ENCODE assay signal across 16 mouse cellular contexts in genomic region chr11:84972067-84972466, GRCm38 (mm10). TPM values are rescaled to one million over a fixed set of nuclear protein-coding genes. Genes with fewer than 3 reads are reported as not detected.
DNase-seq lines count a peak whose midpoint lies in the region; ATAC-seq lines count a peak whose summit lies in the region.
"Had no signal": no experiment of that assay in that cellular context is flagged by ENCODE, and none has a peak within 500 bp of the region (broad histone marks: within the 10 kb centered on the region; RNA-seq: fewer than 3 reads in every experiment).

No protein-coding gene starts in this region.

- peaks cover 19% of the 10 kb centered on the region for H3K4me1 ChIP-seq in heart, embryonic 12.5 days (replicated peaks)
- H3K4me1 ChIP-seq in heart, embryonic 10.5 days = peaks cover 40% of the 10 kb centered on the region
- peaks cover 14% of the 10 kb centered on the region for H3K4me1 ChIP-seq in midbrain, embryonic 11.5 days (ENCODE audit: control insufficient read depth, insufficient read depth, low read length)
- peaks cover 6% of the 10 kb centered on the region for H3K4me1 ChIP-seq in midbrain, embryonic 15.5 days
- H3K4me1 ChIP-seq in hindbrain, embryonic 14.5 days (replicated peaks; ENCODE audit: control insufficient read depth, insufficient read depth, low read length) = peaks cover 5% of the 10 kb centered on the region

- H3K9ac ChIP-seq in heart, embryonic 12.5 days = no peak overlapping the region
- no peak overlapping the region for H3K9ac ChIP-seq in midbrain, embryonic 11.5 days (ENCODE audit: low read length)
- no peak overlapping the region for H3K9ac ChIP-seq in midbrain, embryonic 15.5 days
- H3K9ac ChIP-seq in hindbrain, embryonic 14.5 days = no peak overlapping the region
- H3K9ac ChIP-seq: hindbrain, embryonic 15.5 days; liver, embryonic 14.5 days; midbrain, embryonic 13.5 days had no signal

- ATAC-seq in heart, embryonic 12.5 days (ENCODE audit: insufficient number of reproducible peaks, low FRiP score) = peak; percentile 29; the same call in 1 of the 2 replicates
- ATAC-seq in midbrain, embryonic 11.5 days (ENCODE audit: low FRiP score) = no peak
- ATAC-seq in midbrain, embryonic 15.5 days (replicated peaks) = no peak
- no peak for ATAC-seq in hindbrain, embryonic 14.5 days (ENCODE audit: low FRiP score)
- ATAC-seq: activated CD4-positive, CD25-positive, alpha-beta regulatory T cell, adult 4 months; midbrain, embryonic 13.5 days had no signal

- no peak overlapping the region for H3K27ac ChIP-seq in heart, embryonic 12.5 days (ENCODE audit: poor library complexity, severe bottlenecking)
- H3K27ac ChIP-seq in heart, embryonic 10.5 days = no peak overlapping the region
- no peak overlapping the region for H3K27ac ChIP-seq in midbrain, embryonic 11.5 days (ENCODE audit: low read depth, low read length)
- H3K27ac ChIP-seq in midbrain, embryonic 15.5 days = no peak overlapping the region
- H3K27ac ChIP-seq in hindbrain, embryonic 14.5 days = no peak overlapping the region
- H3K27ac ChIP-seq: hindbrain, embryonic 15.5 days; liver, embryonic 14.5 days; midbrain, embryonic 13.5 days had no signal

- WGBS in heart, embryonic 12.5 days = 50% methylated on average over 3 of the region's 3 CpGs
- WGBS in heart, embryonic 10.5 days = 61% methylated on average over 3 of the region's 3 CpGs
- 87% methylated on average over 3 of the region's 3 CpGs for WGBS in midbrain, embryonic 11.5 days
- WGBS in midbrain, embryonic 15.5 days = 80% methylated on average over 3 of the region's 3 CpGs
- WGBS in hindbrain, embryonic 14.5 days = 80% methylated on average over 3 of the region's 3 CpGs

- no peak overlapping the region for H3K4me3 ChIP-seq in heart, embryonic 12.5 days
- no peak overlapping the region for H3K4me3 ChIP-seq in heart, embryonic 10.5 days
- no peak overlapping the region for H3K4me3 ChIP-seq in midbrain, embryonic 11.5 days (ENCODE audit: low read depth, low read length)
- no peak overlapping the region for H3K4me3 ChIP-seq in midbrain, embryonic 15.5 days
- no peak overlapping the region for H3K4me3 ChIP-seq in hindbrain, embryonic 14.5 days (replicated peaks; ENCODE audit: low read length)
- H3K4me3 ChIP-seq: erythroblast, embryonic 14.5 days; hindbrain, embryonic 15.5 days; midbrain, embryonic 13.5 days had no signal

- no peak for DNase-seq in heart, embryonic 10.5 days (ENCODE audit: low spot score)
- DNase-seq in midbrain, embryonic 11.5 days (ENCODE audit: low spot score, missing footprints) = peak; percentile 76
- DNase-seq in cerebellum, adult 9-10 months = peak; percentile 57
- DNase-seq in lung, postnatal 4 days = peak; percentile 38 to 43
- no peak for DNase-seq in urinary bladder, postnatal 4 days (ENCODE audit: low spot score in 2 of 2)
- DNase-seq in hindbrain, embryonic 14.5 days (ENCODE audit: low spot score) = no peak
- DNase-seq: right cerebral cortex, postnatal 14 days; thymus, postnatal 25 days had no signal

- H3K4me2 ChIP-seq in heart, embryonic 12.5 days = no peak overlapping the region
- H3K4me2 ChIP-seq in midbrain, embryonic 11.5 days = no peak overlapping the region
- no peak overlapping the region for H3K4me2 ChIP-seq in midbrain, embryonic 15.5 days
- H3K4me2 ChIP-seq in hindbrain, embryonic 14.5 days (replicated peaks) = no peak overlapping the region
- H3K4me2 ChIP-seq: hindbrain, embryonic 15.5 days; midbrain, embryonic 13.5 days had no signal

- no peaks in the 10 kb centered on the region for H3K9me3 ChIP-seq in heart, embryonic 12.5 days (replicated peaks)
- no peaks in the 10 kb centered on the region for H3K9me3 ChIP-seq in heart, embryonic 10.5 days
- H3K9me3 ChIP-seq in midbrain, embryonic 11.5 days (ENCODE audit: control insufficient read depth, low read length) = no peaks in the 10 kb centered on the region
- no peaks in the 10 kb centered on the region for H3K9me3 ChIP-seq in midbrain, embryonic 15.5 days
- no peaks in the 10 kb centered on the region for H3K9me3 ChIP-seq in hindbrain, embryonic 14.5 days (ENCODE audit: control insufficient read depth, low read length)
- H3K9me3 ChIP-seq: hindbrain, embryonic 15.5 days; midbrain, embryonic 13.5 days had no signal

- H3K36me3 ChIP-seq in heart, embryonic 12.5 days = no peaks in the 10 kb centered on the region
- no peaks in the 10 kb centered on the region for H3K36me3 ChIP-seq in heart, embryonic 10.5 days
- no peaks in the 10 kb centered on the region for H3K36me3 ChIP-seq in midbrain, embryonic 11.5 days (ENCODE audit: control insufficient read depth, insufficient read depth, low read length)
- no peaks in the 10 kb centered on the region for H3K36me3 ChIP-seq in midbrain, embryonic 15.5 days (replicated peaks)
- no peaks in the 10 kb centered on the region for H3K36me3 ChIP-seq in hindbrain, embryonic 14.5 days (replicated peaks; ENCODE audit: control insufficient read depth, insufficient read depth)
- H3K36me3 ChIP-seq: hindbrain, embryonic 15.5 days; midbrain, embryonic 13.5 days had no signal

- no peaks in the 10 kb centered on the region for H3K27me3 ChIP-seq in heart, embryonic 12.5 days (replicated peaks)
- H3K27me3 ChIP-seq in heart, embryonic 10.5 days (ENCODE audit: insufficient read depth, poor library complexity, severe bottlenecking) = no peaks in the 10 kb centered on the region
- H3K27me3 ChIP-seq in midbrain, embryonic 11.5 days (ENCODE audit: control insufficient read depth, insufficient read depth, low read length) = no peaks in the 10 kb centered on the region
- no peaks in the 10 kb centered on the region for H3K27me3 ChIP-seq in midbrain, embryonic 15.5 days (replicated peaks)
- no peaks in the 10 kb centered on the region for H3K27me3 ChIP-seq in hindbrain, embryonic 14.5 days (ENCODE audit: control insufficient read depth, insufficient read depth, low read length)
- H3K27me3 ChIP-seq: hindbrain, embryonic 15.5 days; midbrain, embryonic 13.5 days had no signal

RNA-seq across cellular contexts. Expression of gene Car4, which starts 14.5 kb away (rescaled TPM):
- 4.3 and 4.8 TPM in 2 replicates for polyA plus RNA-seq in heart, embryonic 12.5 days (2016; fragmentation: Nextera tagmentation; extraction: Ambion mirVana)
- 24.1 and 38.2 TPM in 2 replicates for polyA plus RNA-seq in heart, embryonic 10.5 days (2016; fragmentation: Nextera tagmentation; extraction: Ambion mirVana)
- 5.5 and 6.6 TPM in 2 replicates for polyA plus RNA-seq in midbrain, embryonic 11.5 days (2014; fragmentation: Nextera tagmentation; extraction: Ambion mirVana)
- 5.3 and 6.0 TPM in 2 replicates for polyA plus RNA-seq in midbrain, embryonic 15.5 days (2015; fragmentation: Nextera tagmentation; extraction: Ambion mirVana)
- 4.6 and 5.0 TPM in 2 replicates for polyA plus RNA-seq in hindbrain, embryonic 14.5 days (2014; fragmentation: Nextera tagmentation; extraction: Ambion mirVana)
- polyA plus RNA-seq: activated CD4-positive, CD25-positive, alpha-beta regulatory T cell, adult 4 months; C2C12; erythroblast, embryonic 14.5 days had no signal

RNA-seq across cellular contexts. Expression of gene Znhit3, which starts 55.9 kb away (rescaled TPM):
- polyA plus RNA-seq in heart, embryonic 12.5 days (2016; fragmentation: Nextera tagmentation; extraction: Ambion mirVana) = 33.8 and 37.1 TPM in 2 replicates
- 55.1 and 78.2 TPM in 2 replicates for polyA plus RNA-seq in heart, embryonic 10.5 days (2016; fragmentation: Nextera tagmentation; extraction: Ambion mirVana)
- polyA plus RNA-seq in midbrain, embryonic 11.5 days (2014; fragmentation: Nextera tagmentation; extraction: Ambion mirVana) = 69.4 and 72.4 TPM in 2 replicates
- 61.8 and 62.8 TPM in 2 replicates for polyA plus RNA-seq in midbrain, embryonic 15.5 days (2015; fragmentation: Nextera tagmentation; extraction: Ambion mirVana)
- 65.3 and 70.3 TPM in 2 replicates for polyA plus RNA-seq in hindbrain, embryonic 14.5 days (2014; fragmentation: Nextera tagmentation; extraction: Ambion mirVana)

Comparison
In these comparisons a context has a peak if more than half of its experiments do, and no peak if none do; other contexts are left out.
1. DNase-seq: peak in midbrain, embryonic 11.5 days (single experiment), cerebellum, adult 9-10 months (single experiment) and lung, postnatal 4 days (2 of 2); none in heart, embryonic 10.5 days (single experiment), urinary bladder, postnatal 4 days (0 of 2) and hindbrain, embryonic 14.5 days (single experiment).